Comparison of ENCODE assay signal across 8 mouse cellular contexts in genomic region chr11:78177903-78178858, GRCm38 (mm10). TPM values are rescaled to one million over a fixed set of nuclear protein-coding genes. Genes with fewer than 3 reads are reported as not detected.
DNase-seq lines count a peak whose midpoint lies in the region; ATAC-seq and TF ChIP-seq lines count a peak whose summit lies in the region.

No protein-coding gene starts in this region.

- H3K4me2 ChIP-seq in heart, embryonic 11.5 days = peak overlapping the region; percentile 91
- peak overlapping the region; percentile 94 for H3K4me2 ChIP-seq in kidney, embryonic 15.5 days
- H3K4me2 ChIP-seq in limb, embryonic 15.5 days = peak overlapping the region; percentile 83
- peak overlapping the region; percentile 69 for H3K4me2 ChIP-seq in midbrain, postnatal 0 days (ENCODE audit: low read depth, low read length, poor library complexity, severe bottlenecking)

- peaks cover 34% of the 10 kb centered on the region for H3K4me1 ChIP-seq in heart, embryonic 11.5 days (ENCODE audit: control insufficient read depth, insufficient read depth, low read length)
- peaks cover 67% of the 10 kb centered on the region for H3K4me1 ChIP-seq in kidney, embryonic 15.5 days
- H3K4me1 ChIP-seq in limb, embryonic 15.5 days = peaks cover 44% of the 10 kb centered on the region
- peaks cover 12% of the 10 kb centered on the region; the same call in 1 of the 2 replicates for H3K4me1 ChIP-seq in midbrain, postnatal 0 days (ENCODE audit: insufficient read depth, low read length)

- peak overlapping the region; percentile 97 for H3K27ac ChIP-seq in heart, embryonic 11.5 days (ENCODE audit: low read depth, low read length)
- peak overlapping the region; percentile 99 for H3K27ac ChIP-seq in kidney, embryonic 15.5 days
- H3K27ac ChIP-seq in limb, embryonic 15.5 days = peak overlapping the region; percentile 97
- peak overlapping the region; percentile 69 for H3K27ac ChIP-seq in midbrain, postnatal 0 days (ENCODE audit: low read depth, low read length)

- peaks cover 41% of the 10 kb centered on the region for H3K36me3 ChIP-seq in C2C12 (ENCODE audit: control insufficient read depth, insufficient read depth)
- H3K36me3 ChIP-seq in heart, embryonic 11.5 days (ENCODE audit: control insufficient read depth, insufficient read depth, low read length) = peaks cover 22% of the 10 kb centered on the region
- peaks cover 32% of the 10 kb centered on the region for H3K36me3 ChIP-seq in kidney, embryonic 15.5 days
- peaks cover 28% of the 10 kb centered on the region for H3K36me3 ChIP-seq in limb, embryonic 15.5 days
- peaks cover 19% of the 10 kb centered on the region for H3K36me3 ChIP-seq in midbrain, postnatal 0 days (ENCODE audit: insufficient read depth, low read length)

- peak overlapping the region; percentile 44 for H3K4me3 ChIP-seq in C2C12 (ENCODE audit: insufficient read depth, poor library complexity, severe bottlenecking)
- peak overlapping the region; percentile 69 for H3K4me3 ChIP-seq in heart, embryonic 11.5 days (ENCODE audit: low read depth, low read length)
- peak overlapping the region; percentile 66 for H3K4me3 ChIP-seq in kidney, embryonic 15.5 days (replicated peaks)
- peak overlapping the region; percentile 73 for H3K4me3 ChIP-seq in limb, embryonic 15.5 days
- peak overlapping the region; percentile 62 for H3K4me3 ChIP-seq in midbrain, postnatal 0 days (ENCODE audit: low read depth, low read length)

- H3ac ChIP-seq in C2C12 (ENCODE audit: control insufficient read depth, insufficient read length, low read depth) = peak overlapping the region; percentile 67

- no peaks in the 10 kb centered on the region for H3K9me3 ChIP-seq in heart, embryonic 11.5 days (replicated peaks; ENCODE audit: control insufficient read depth, low read length)
- no peaks in the 10 kb centered on the region for H3K9me3 ChIP-seq in kidney, embryonic 15.5 days (replicated peaks)
- no peaks in the 10 kb centered on the region for H3K9me3 ChIP-seq in limb, embryonic 15.5 days
- no peaks in the 10 kb centered on the region for H3K9me3 ChIP-seq in midbrain, postnatal 0 days (ENCODE audit: low read length)

- peak overlapping the region; percentile 80 for H3K9ac ChIP-seq in heart, embryonic 11.5 days (ENCODE audit: low read depth, low read length)
- H3K9ac ChIP-seq in kidney, embryonic 15.5 days = peak overlapping the region; percentile 81
- peak overlapping the region; percentile 57 for H3K9ac ChIP-seq in limb, embryonic 15.5 days
- peak overlapping the region; percentile 51 for H3K9ac ChIP-seq in midbrain, postnatal 0 days (replicated peaks; ENCODE audit: low read length, poor library complexity, severe bottlenecking)

- no peaks in the 10 kb centered on the region for H3K27me3 ChIP-seq in C2C12 (ENCODE audit: control insufficient read depth, insufficient read depth, insufficient read length)
- H3K27me3 ChIP-seq in heart, embryonic 11.5 days (ENCODE audit: control insufficient read depth, insufficient read depth, low read length) = no peaks in the 10 kb centered on the region
- no peaks in the 10 kb centered on the region for H3K27me3 ChIP-seq in kidney, embryonic 15.5 days
- H3K27me3 ChIP-seq in limb, embryonic 15.5 days = no peaks in the 10 kb centered on the region
- no peaks in the 10 kb centered on the region for H3K27me3 ChIP-seq in midbrain, postnatal 0 days (ENCODE audit: insufficient read depth, low read length)

- peaks cover 38% of the 10 kb centered on the region for H3K79me2 ChIP-seq in C2C12 (ENCODE audit: control insufficient read depth, insufficient read depth)

- ATAC-seq in erythroblast, adult 5-6 weeks (replicated peaks; ENCODE audit: low FRiP score, poor library complexity, severe bottlenecking) = peak; percentile 60
- peak; percentile 81 for ATAC-seq in heart, embryonic 11.5 days (replicated peaks; ENCODE audit: insufficient number of reproducible peaks, low FRiP score, low TSS enrichment)
- peak; percentile 86 for ATAC-seq in kidney, embryonic 15.5 days (replicated peaks; ENCODE audit: low FRiP score)
- ATAC-seq in limb, embryonic 15.5 days (ENCODE audit: insufficient number of reproducible peaks, low FRiP score, low TSS enrichment, low read depth) = peak; percentile 83
- ATAC-seq in midbrain, postnatal 0 days (ENCODE audit: low FRiP score) = peak; percentile 83

- TF ChIP-seq CTCF in C2C12 (IDR thresholded peaks at IDR 0.05; ENCODE audit: control insufficient read depth, insufficient read depth, insufficient read length) = peak; percentile 96
- TF ChIP-seq CTCF in midbrain, postnatal 0 days (IDR thresholded peaks at IDR 0.05) = peak; percentile 100

- DNase-seq in brain, adult 2 months (ENCODE audit: low read depth, low spot score) = peak; percentile 94
- DNase-seq in midbrain, postnatal 0 days (ENCODE audit: low spot score) = peak; percentile 95
- peak; percentile 94 to 97 for DNase-seq in spleen, postnatal 10 days (ENCODE audit: low spot score in 2 of 2)

- WGBS in heart, embryonic 11.5 days (ENCODE audit: insufficient replicate concordance) = under 1% methylated on average over 63 of the region's 84 CpGs
- under 1% methylated on average over 74 of the region's 84 CpGs for WGBS in kidney, embryonic 15.5 days
- under 1% methylated on average over 84 of the region's 84 CpGs for WGBS in limb, embryonic 15.5 days
- under 1% methylated on average over 61 of the region's 84 CpGs for WGBS in midbrain, postnatal 0 days

- peaks cover 25% of the 10 kb centered on the region for H3K79me3 ChIP-seq in C2C12 (ENCODE audit: low read depth)

TF ChIP-seq in C2C12, 6 proteins besides CTCF, POLR2A, EP300 and RAD21 (continues in another document):
- TF ChIP-seq FOSL1 (IDR thresholded peaks at IDR 0.05; ENCODE audit: insufficient read depth, low read length, poor library complexity, severe bottlenecking) (no peak), USF1 (IDR thresholded peaks at IDR 0.05; ENCODE audit: low read depth) (no peak), MYOG (IDR thresholded peaks at IDR 0.05; ENCODE audit: control insufficient read depth, extremely low read depth, insufficient read length) (no peak), MAX (IDR thresholded peaks at IDR 0.05) (no peak), MYOD1 (IDR thresholded peaks at IDR 0.05; ENCODE audit: control insufficient read depth, insufficient read length, low read depth) (peak; percentile 14)

RNA-seq across cellular contexts. Expression of gene Tlcd1, which starts 1.7 kb away (rescaled TPM):
- polyA plus RNA-seq in C2C12 (2012; fragmentation: generic; extraction: Trizol) = 15.9 TPM
- total RNA-seq in erythroblast, adult 5-6 weeks (2015; ENCODE audit: low replicate concordance) = 69.0 and 77.1 TPM in 2 replicates
- total RNA-seq in erythroblast, adult 5-6 weeks (2017; ENCODE audit: low replicate concordance) = 96.9 and 181 TPM in 2 replicates
- 16.1 and 16.3 TPM in 2 replicates for polyA plus RNA-seq in heart, embryonic 11.5 days (2014; fragmentation: Nextera tagmentation; extraction: Ambion mirVana)
- 28.7 and 31.8 TPM in 2 replicates for polyA plus RNA-seq in kidney, embryonic 15.5 days (2015; fragmentation: Nextera tagmentation; extraction: Ambion mirVana)
- polyA plus RNA-seq in limb, embryonic 15.5 days (2015; fragmentation: Nextera tagmentation; extraction: Ambion mirVana) = 31.3 and 32.0 TPM in 2 replicates
- total RNA-seq in midbrain, postnatal 0 days (2014; rRNA removed) = 12.6 and 24.0 TPM in 2 replicates
- polyA plus RNA-seq in midbrain, postnatal 0 days (2015; fragmentation: Nextera tagmentation; extraction: Ambion mirVana) = 18.1 and 25.4 TPM in 2 replicates

RNA-seq across cellular contexts. Expression of gene Nek8, which starts 1.7 kb away (rescaled TPM):
- polyA plus RNA-seq in C2C12 (2012; fragmentation: generic; extraction: Trizol) = 8.9 TPM
- 9.6 and 12.1 TPM in 2 replicates for total RNA-seq in erythroblast, adult 5-6 weeks (2015; ENCODE audit: low replicate concordance)
- total RNA-seq in erythroblast, adult 5-6 weeks (2017; ENCODE audit: low replicate concordance) = 5.7 and 16.7 TPM in 2 replicates
- polyA plus RNA-seq in heart, embryonic 11.5 days (2014; fragmentation: Nextera tagmentation; extraction: Ambion mirVana) = 9.9 and 10.6 TPM in 2 replicates
- polyA plus RNA-seq in kidney, embryonic 15.5 days (2015; fragmentation: Nextera tagmentation; extraction: Ambion mirVana) = 21.1 and 25.0 TPM in 2 replicates
- polyA plus RNA-seq in limb, embryonic 15.5 days (2015; fragmentation: Nextera tagmentation; extraction: Ambion mirVana) = 15.4 and 16.2 TPM in 2 replicates
- 7.1 and 7.6 TPM in 2 replicates for total RNA-seq in midbrain, postnatal 0 days (2014; rRNA removed)
- polyA plus RNA-seq in midbrain, postnatal 0 days (2015; fragmentation: Nextera tagmentation; extraction: Ambion mirVana) = 4.5 and 5.7 TPM in 2 replicates

RNA-seq across cellular contexts. Expression of gene Rpl23a, which starts 5.2 kb away (rescaled TPM):
- 4,612 TPM for polyA plus RNA-seq in C2C12 (2012; fragmentation: generic; extraction: Trizol)
- total RNA-seq in erythroblast, adult 5-6 weeks (2015; ENCODE audit: low replicate concordance) = 792 and 815 TPM in 2 replicates
- total RNA-seq in erythroblast, adult 5-6 weeks (2017; ENCODE audit: low replicate concordance) = 585 and 685 TPM in 2 replicates
- polyA plus RNA-seq in heart, embryonic 11.5 days (2014; fragmentation: Nextera tagmentation; extraction: Ambion mirVana) = 1,064 and 1,178 TPM in 2 replicates
- polyA plus RNA-seq in kidney, embryonic 15.5 days (2015; fragmentation: Nextera tagmentation; extraction: Ambion mirVana) = 1,327 and 1,492 TPM in 2 replicates
- 1,208 and 1,454 TPM in 2 replicates for polyA plus RNA-seq in limb, embryonic 15.5 days (2015; fragmentation: Nextera tagmentation; extraction: Ambion mirVana)
- 753 and 863 TPM in 2 replicates for total RNA-seq in midbrain, postnatal 0 days (2014; rRNA removed)
- 853 and 860 TPM in 2 replicates for polyA plus RNA-seq in midbrain, postnatal 0 days (2015; fragmentation: Nextera tagmentation; extraction: Ambion mirVana)

RNA-seq across cellular contexts. Expression of gene Rab34, which starts 10.0 kb away (rescaled TPM):
- 182 TPM for polyA plus RNA-seq in C2C12 (2012; fragmentation: generic; extraction: Trizol)
- total RNA-seq in erythroblast, adult 5-6 weeks (2015; ENCODE audit: low replicate concordance) = 7.9 TPM in 1 of 2 replicates, not detected in the other
- 1.3 and 9.9 TPM in 2 replicates for total RNA-seq in erythroblast, adult 5-6 weeks (2017; ENCODE audit: low replicate concordance)
- polyA plus RNA-seq in heart, embryonic 11.5 days (2014; fragmentation: Nextera tagmentation; extraction: Ambion mirVana) = 62.2 and 62.5 TPM in 2 replicates
- 113 and 132 TPM in 2 replicates for polyA plus RNA-seq in kidney, embryonic 15.5 days (2015; fragmentation: Nextera tagmentation; extraction: Ambion mirVana)
- 153 and 164 TPM in 2 replicates for polyA plus RNA-seq in limb, embryonic 15.5 days (2015; fragmentation: Nextera tagmentation; extraction: Ambion mirVana)
- total RNA-seq in midbrain, postnatal 0 days (2014; rRNA removed) = 71.3 and 78.4 TPM in 2 replicates
- 65.0 and 65.5 TPM in 2 replicates for polyA plus RNA-seq in midbrain, postnatal 0 days (2015; fragmentation: Nextera tagmentation; extraction: Ambion mirVana)

RNA-seq across cellular contexts. Expression of gene Traf4, which starts 12.8 kb away (rescaled TPM):
- polyA plus RNA-seq in C2C12 (2012; fragmentation: generic; extraction: Trizol) = 99.8 TPM
- 2.1 and 3.6 TPM in 2 replicates for total RNA-seq in erythroblast, adult 5-6 weeks (2015; ENCODE audit: low replicate concordance)
- total RNA-seq in erythroblast, adult 5-6 weeks (2017; ENCODE audit: low replicate concordance) = 3.2 and 3.5 TPM in 2 replicates
- polyA plus RNA-seq in heart, embryonic 11.5 days (2014; fragmentation: Nextera tagmentation; extraction: Ambion mirVana) = 34.2 and 38.4 TPM in 2 replicates
- polyA plus RNA-seq in kidney, embryonic 15.5 days (2015; fragmentation: Nextera tagmentation; extraction: Ambion mirVana) = 94.2 and 99.5 TPM in 2 replicates
- 65.6 and 67.0 TPM in 2 replicates for polyA plus RNA-seq in limb, embryonic 15.5 days (2015; fragmentation: Nextera tagmentation; extraction: Ambion mirVana)
- 80.5 and 89.5 TPM in 2 replicates for total RNA-seq in midbrain, postnatal 0 days (2014; rRNA removed)
- polyA plus RNA-seq in midbrain, postnatal 0 days (2015; fragmentation: Nextera tagmentation; extraction: Ambion mirVana) = 68.4 and 71.1 TPM in 2 replicates

Comparison
In these comparisons a context has a peak if more than half of its experiments do, and no peak if none do; other contexts are left out.
1. Peak in every context shown above with its lines: DNase-seq, ATAC-seq, H3K4me3 ChIP-seq and H3K27ac ChIP-seq.